Mouse (Mus musculus): ENCODE results near the gene A630076J17Rik. TPM values are rescaled to one million over a fixed set of nuclear protein-coding genes. Genes with fewer than 3 reads are reported as not detected.

A630076J17Rik gene
- polyA plus RNA-seq, 1 experiment from 2014 or later: 0.54 TPM

DNA sequence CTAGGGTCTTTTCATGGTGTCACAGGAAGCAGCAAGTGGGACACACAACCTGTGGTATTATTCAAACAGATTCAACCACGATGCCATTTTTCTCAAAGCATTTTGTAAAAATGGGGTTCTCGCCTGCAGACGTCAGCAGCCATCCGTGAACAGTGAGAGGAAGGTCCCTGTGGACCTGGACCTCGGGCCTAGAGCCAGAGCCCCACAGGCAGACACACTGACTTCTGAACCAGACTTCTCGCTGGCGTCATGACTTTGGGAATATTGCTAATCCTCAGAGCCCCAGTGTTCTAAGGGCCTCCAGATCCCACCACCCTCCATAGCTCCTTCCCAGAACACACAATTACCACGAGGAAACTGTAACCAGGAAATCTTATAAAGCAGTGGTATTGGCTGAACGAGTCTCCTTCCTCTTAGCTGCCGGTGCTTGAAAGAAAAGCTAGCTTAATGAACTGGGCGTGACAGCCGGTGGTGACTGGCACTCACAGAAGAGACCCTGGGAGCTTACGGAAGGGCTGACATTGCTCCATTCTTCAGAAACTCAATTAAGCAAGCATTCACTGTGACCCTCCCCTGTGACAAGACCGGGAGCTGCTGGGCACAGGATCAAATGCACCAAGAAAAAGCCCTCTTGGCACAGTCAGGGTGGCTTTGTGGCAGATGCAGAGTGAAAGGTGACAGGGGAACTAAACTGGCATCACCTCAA is 11.1 kb downstream of the A630076J17Rik start:
- WGBS: 56% methylated on average over 14 of the region's 14 CpGs
- DNase-seq: no peak
- no peak overlapping the region for H3K4me2 ChIP-seq
- H3K4me1 ChIP-seq (ENCODE audit: insufficient read depth): no peaks in the 10 kb centered on the region
- no peak for TF ChIP-seq CTCF (IDR thresholded peaks at IDR 0.05; ENCODE audit: low read depth)
- H3K27me3 ChIP-seq (ENCODE audit: insufficient read depth, low read length): no peaks in the 10 kb centered on the region
- no peak for ATAC-seq (ENCODE audit: insufficient read depth)
- H3K4me3 ChIP-seq (ENCODE audit: low read depth, low read length): no peak overlapping the region
- no peaks in the 10 kb centered on the region for H3K36me3 ChIP-seq (ENCODE audit: insufficient read depth)
- no peaks in the 10 kb centered on the region for H3K9me3 ChIP-seq (ENCODE audit: low read depth, low read length)
- H3K9ac ChIP-seq: no peak overlapping the region
- no peak overlapping the region for H3K27ac ChIP-seq (ENCODE audit: low read depth)

DNA sequence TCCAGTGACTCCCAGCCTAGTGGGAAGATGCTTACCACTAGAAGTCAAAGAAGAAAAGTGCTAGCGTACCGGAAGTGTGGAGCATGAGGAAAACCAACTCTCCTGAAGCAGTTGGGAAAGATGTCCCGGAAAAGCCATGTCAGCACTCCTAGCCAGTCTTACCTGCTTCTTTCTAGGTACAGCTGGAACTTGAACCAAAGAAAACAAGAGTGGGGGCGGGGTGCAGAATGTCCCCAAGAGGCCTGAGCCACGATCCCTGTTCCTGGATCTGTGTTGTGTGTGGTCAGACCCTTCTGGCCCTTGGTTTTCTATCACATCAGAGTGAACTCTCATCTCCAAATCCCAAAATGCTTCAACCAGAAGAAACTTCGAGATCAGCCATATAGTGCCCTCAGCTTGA is 16.5 kb downstream of the A630076J17Rik start:
- TF ChIP-seq CTCF (IDR thresholded peaks at IDR 0.05; ENCODE audit: low read depth): no peak
- no peak for ATAC-seq (ENCODE audit: insufficient read depth)
- Histone ChIP-seq H3K36me3 (ENCODE audit: insufficient read depth) (no peaks in the 10 kb centered on the region), H3K4me1 (ENCODE audit: insufficient read depth) (no peaks in the 10 kb centered on the region), H3K9ac (no peak overlapping the region), H3K9me3 (ENCODE audit: low read depth, low read length) (no peaks in the 10 kb centered on the region), H3K27me3 (ENCODE audit: insufficient read depth, low read length) (no peaks in the 10 kb centered on the region), H3K4me2 (no peak overlapping the region), H3K27ac (ENCODE audit: low read depth) (no peak overlapping the region), H3K4me3 (ENCODE audit: low read depth, low read length) (no peak overlapping the region)
- no peak for DNase-seq
- 80% methylated on average over 6 of the region's 6 CpGs for WGBS

DNA sequence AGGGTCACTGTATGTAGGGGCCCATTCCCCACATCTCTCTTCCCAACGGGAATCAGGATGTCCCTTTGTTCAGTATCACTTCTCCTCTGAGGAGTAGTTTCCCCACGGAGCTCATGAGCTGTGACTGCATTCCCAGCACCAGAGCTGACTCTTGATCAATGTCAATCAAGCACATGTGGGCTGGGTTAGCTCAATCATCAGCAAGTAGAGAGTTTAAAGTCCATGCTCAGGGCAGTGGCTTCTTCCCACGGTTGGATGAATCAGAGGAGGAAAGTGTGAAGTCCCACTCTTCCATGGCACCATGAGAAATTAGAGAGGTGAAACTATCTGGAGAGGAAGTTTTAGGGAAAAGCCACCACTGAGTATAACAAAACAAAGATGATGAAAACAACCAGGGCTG is 18.6 kb downstream of the A630076J17Rik start:
- no peak for TF ChIP-seq CTCF (IDR thresholded peaks at IDR 0.05; ENCODE audit: low read depth)
- no peaks in the 10 kb centered on the region for H3K4me1 ChIP-seq (ENCODE audit: insufficient read depth)
- no peak for DNase-seq
- no peaks in the 10 kb centered on the region for H3K9me3 ChIP-seq (ENCODE audit: low read depth, low read length)
- no peak overlapping the region for H3K27ac ChIP-seq (ENCODE audit: low read depth)
- no peak overlapping the region for H3K4me3 ChIP-seq (ENCODE audit: low read depth, low read length)
- H3K4me2 ChIP-seq: no peak overlapping the region
- no peaks in the 10 kb centered on the region for H3K27me3 ChIP-seq (ENCODE audit: insufficient read depth, low read length)
- 55% methylated on average over 3 of the region's 3 CpGs for WGBS
- no peaks in the 10 kb centered on the region for H3K36me3 ChIP-seq (ENCODE audit: insufficient read depth)
- ATAC-seq (ENCODE audit: insufficient read depth): no peak
- H3K9ac ChIP-seq: no peak overlapping the region

DNA sequence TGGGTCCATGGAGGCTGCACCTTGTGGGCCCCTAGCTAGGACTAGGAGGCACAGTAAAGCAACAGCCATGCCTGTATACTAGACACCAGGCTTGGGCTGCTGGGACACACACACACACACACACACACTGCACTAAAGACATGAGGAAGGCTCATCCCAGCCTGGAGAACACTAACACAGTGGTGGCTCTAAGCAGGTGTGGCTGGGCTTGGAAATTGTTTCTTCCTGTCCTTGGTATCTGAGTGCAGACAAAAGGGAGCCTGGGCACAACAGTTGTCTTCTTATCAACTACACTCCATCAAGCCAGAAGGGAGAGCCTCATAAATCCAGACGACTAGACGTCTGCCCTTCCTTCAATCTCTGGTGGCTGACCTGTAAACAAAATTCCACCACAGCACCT is 19.9 kb downstream of the A630076J17Rik start:
- no peaks in the 10 kb centered on the region for H3K36me3 ChIP-seq (ENCODE audit: insufficient read depth)
- no peak for TF ChIP-seq CTCF (IDR thresholded peaks at IDR 0.05; ENCODE audit: low read depth)
- ATAC-seq (ENCODE audit: insufficient read depth) (no peak), DNase-seq (no peak)
- WGBS: 23% methylated on average over 2 of the region's 2 CpGs
- no peak overlapping the region for H3K27ac ChIP-seq (ENCODE audit: low read depth)
- no peaks in the 10 kb centered on the region for H3K27me3 ChIP-seq (ENCODE audit: insufficient read depth, low read length)
- H3K4me1 ChIP-seq (ENCODE audit: insufficient read depth): no peaks in the 10 kb centered on the region
- H3K4me2 ChIP-seq: no peak overlapping the region
- H3K9ac ChIP-seq: no peak overlapping the region
- no peak overlapping the region for H3K4me3 ChIP-seq (ENCODE audit: low read depth, low read length)
- no peaks in the 10 kb centered on the region for H3K9me3 ChIP-seq (ENCODE audit: low read depth, low read length)

DNA sequence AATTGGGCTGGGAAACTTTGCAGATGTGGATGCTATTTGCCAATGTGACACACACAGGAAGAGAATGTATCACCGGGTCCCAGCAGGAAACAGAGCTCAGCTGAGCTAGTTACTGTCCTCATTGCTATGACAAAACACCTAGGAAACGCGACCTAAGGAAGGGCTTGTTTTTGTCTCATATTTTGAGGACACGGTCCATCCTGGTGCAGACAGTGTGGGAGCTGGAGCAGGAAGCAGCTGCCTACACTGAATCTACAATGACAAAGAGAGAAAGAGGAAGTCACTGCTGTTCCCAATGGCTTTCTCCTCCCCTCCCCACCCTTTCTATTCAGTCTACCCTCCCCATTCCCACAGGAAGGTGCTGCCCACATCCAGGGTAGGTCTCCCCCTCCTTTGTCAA is 21.6 kb downstream of the A630076J17Rik start:
- Histone ChIP-seq H3K36me3 (ENCODE audit: insufficient read depth) (no peaks in the 10 kb centered on the region), H3K9ac (no peak overlapping the region), H3K4me1 (ENCODE audit: insufficient read depth) (no peaks in the 10 kb centered on the region), H3K27ac (ENCODE audit: low read depth) (no peak overlapping the region), H3K4me2 (no peak overlapping the region), H3K9me3 (ENCODE audit: low read depth, low read length) (no peaks in the 10 kb centered on the region), H3K27me3 (ENCODE audit: insufficient read depth, low read length) (no peaks in the 10 kb centered on the region), H3K4me3 (ENCODE audit: low read depth, low read length) (no peak overlapping the region)
- DNase-seq (no peak), ATAC-seq (ENCODE audit: insufficient read depth) (peak; percentile 24; the same call in 1 of the 2 replicates)
- 57% methylated on average over 4 of the region's 4 CpGs for WGBS
- no peak for TF ChIP-seq CTCF (IDR thresholded peaks at IDR 0.05; ENCODE audit: low read depth)

DNA sequence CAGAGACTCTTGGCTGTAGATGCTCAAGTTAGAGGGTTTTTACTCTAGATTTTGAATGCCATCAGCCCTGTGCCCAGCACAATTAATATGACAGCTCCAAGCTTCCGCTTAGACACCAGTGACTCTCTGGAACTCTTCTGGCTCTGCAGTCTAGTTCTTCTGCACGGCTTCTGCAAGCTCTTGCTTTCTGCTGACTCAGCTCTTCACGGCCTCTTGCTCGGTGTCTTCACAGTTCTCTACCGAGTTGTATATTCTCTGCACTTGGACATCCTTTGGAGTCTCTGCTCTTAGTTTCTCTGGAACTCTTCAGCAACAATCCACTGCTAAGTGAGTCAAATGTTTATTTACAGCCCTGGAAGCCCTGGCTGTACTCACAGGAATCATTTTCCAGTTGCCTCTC is 23.5 kb downstream of the A630076J17Rik start:
- no peaks in the 10 kb centered on the region for H3K9me3 ChIP-seq (ENCODE audit: low read depth, low read length)
- H3K9ac ChIP-seq: no peak overlapping the region
- H3K36me3 ChIP-seq (ENCODE audit: insufficient read depth): no peaks in the 10 kb centered on the region
- H3K27me3 ChIP-seq (ENCODE audit: insufficient read depth, low read length): no peaks in the 10 kb centered on the region
- H3K4me3 ChIP-seq (ENCODE audit: low read depth, low read length): no peak overlapping the region
- H3K4me2 ChIP-seq: no peak overlapping the region
- no peaks in the 10 kb centered on the region for H3K4me1 ChIP-seq (ENCODE audit: insufficient read depth)
- no peak for ATAC-seq (ENCODE audit: insufficient read depth)
- 66% methylated on average over 5 of the region's 5 CpGs for whole genome bisulfite sequencing
- no peak overlapping the region for H3K27ac ChIP-seq (ENCODE audit: low read depth)
- no peak for DNase-seq
- no peak for TF ChIP-seq CTCF (IDR thresholded peaks at IDR 0.05; ENCODE audit: low read depth)

DNA sequence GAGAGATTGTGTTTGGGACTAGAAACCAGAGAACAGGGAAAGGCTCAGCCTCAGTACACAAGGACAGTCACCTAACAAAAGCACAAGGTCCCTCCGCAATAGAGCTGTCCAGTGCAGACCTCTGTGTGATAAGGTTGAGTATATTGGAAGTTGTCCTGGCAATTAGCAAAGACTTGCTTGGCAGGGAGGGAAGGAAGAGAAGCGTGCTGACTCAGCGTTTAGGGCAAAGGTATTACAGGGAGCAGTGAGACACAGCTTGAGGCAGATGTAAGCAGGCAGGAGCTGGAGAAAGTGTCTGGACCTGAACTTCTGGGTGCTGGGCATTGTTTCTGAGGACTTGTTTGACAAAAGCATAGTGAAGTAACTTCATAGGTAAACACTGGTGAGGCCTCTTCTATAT is 25.6 kb downstream of the A630076J17Rik start:
- 76% methylated on average over 3 of the region's 3 CpGs for WGBS
- Histone ChIP-seq H3K27ac (ENCODE audit: low read depth) (no peak overlapping the region), H3K4me1 (ENCODE audit: insufficient read depth) (no peaks in the 10 kb centered on the region), H3K36me3 (ENCODE audit: insufficient read depth) (no peaks in the 10 kb centered on the region), H3K4me2 (no peak overlapping the region), H3K9ac (no peak overlapping the region), H3K4me3 (ENCODE audit: low read depth, low read length) (no peak overlapping the region), H3K9me3 (ENCODE audit: low read depth, low read length) (no peaks in the 10 kb centered on the region), H3K27me3 (ENCODE audit: insufficient read depth, low read length) (no peaks in the 10 kb centered on the region)
- DNase-seq (no peak), ATAC-seq (ENCODE audit: insufficient read depth) (no peak)
- TF ChIP-seq CTCF (IDR thresholded peaks at IDR 0.05; ENCODE audit: low read depth): no peak
